Mouse (Mus musculus): ENCODE results near the gene Grhpr.
"Not testable (repeated sequence)": the region's sequence is repeated elsewhere in the genome, so short reads cannot be mapped to it uniquely, and the experiment has no call there.

DNA sequence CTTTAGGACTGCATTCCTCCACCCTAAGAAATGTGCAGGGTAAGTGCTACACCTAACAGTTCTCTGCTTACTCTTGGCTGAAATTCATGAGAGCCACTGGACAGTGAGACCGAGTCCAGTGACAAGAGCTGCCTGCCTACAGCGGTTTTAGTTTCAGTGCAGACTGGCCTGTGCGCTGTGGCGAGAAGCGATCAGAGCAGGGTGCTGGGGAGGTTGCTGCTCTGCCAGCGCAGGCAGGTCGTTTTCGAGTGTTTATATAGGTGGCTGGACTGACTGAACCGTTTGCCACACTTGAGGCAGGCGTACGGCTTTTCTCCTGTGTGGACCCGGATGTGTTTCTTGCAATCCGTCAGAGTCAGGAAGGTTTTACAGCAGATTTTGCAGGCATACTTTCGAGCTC, 12.0 kb downstream of the Grhpr start:
- TF ChIP-seq TCF12 (IDR thresholded peaks at IDR 0.05; ENCODE audit: insufficient read depth, poor library complexity, severe bottlenecking); POLR2A (IDR thresholded peaks at IDR 0.05; ENCODE audit: insufficient read length, low read depth); USF1 (IDR thresholded peaks at IDR 0.05; ENCODE audit: low read depth); REST (IDR thresholded peaks at IDR 0.05; ENCODE audit: insufficient read depth, insufficient read length); POLR2AphosphoS2 (IDR thresholded peaks at IDR 0.05; ENCODE audit: insufficient read length, low read depth): not testable (repeated sequence)
